Mouse (Mus musculus) adrenal gland, postnatal 4 days (tissue): ENCODE results near the gene Tex13a. TPM values are rescaled to one million over a fixed set of nuclear protein-coding genes. Genes with fewer than 3 reads are reported as not detected.

ENCODE experiments used
- DNase-seq, 2 experiments: peaks; one replicate each; pipeline ENCODE4 v3.0.0; 2021 to 2022; ENCODE audit warnings: low spot score in 2 of 2, mixed read lengths in 2 of 2
- long read RNA-seq, 2 experiments: library from polyadenylated mRNA; stranded (forward); transcript quantifications; one replicate each; pipeline ENCODE4 v2.0.0; 2021
- total RNA-seq, 2 experiments: library from RNA; stranded (reverse); gene quantifications; 2 replicates each; pipeline ENCODE4 v1.2.3; 2021

The Tex13a gene
- total RNA-seq: not detected
- long read RNA-seq, experiment 1: 0 reads
- long read RNA-seq, experiment 2: 0 reads

DNA sequence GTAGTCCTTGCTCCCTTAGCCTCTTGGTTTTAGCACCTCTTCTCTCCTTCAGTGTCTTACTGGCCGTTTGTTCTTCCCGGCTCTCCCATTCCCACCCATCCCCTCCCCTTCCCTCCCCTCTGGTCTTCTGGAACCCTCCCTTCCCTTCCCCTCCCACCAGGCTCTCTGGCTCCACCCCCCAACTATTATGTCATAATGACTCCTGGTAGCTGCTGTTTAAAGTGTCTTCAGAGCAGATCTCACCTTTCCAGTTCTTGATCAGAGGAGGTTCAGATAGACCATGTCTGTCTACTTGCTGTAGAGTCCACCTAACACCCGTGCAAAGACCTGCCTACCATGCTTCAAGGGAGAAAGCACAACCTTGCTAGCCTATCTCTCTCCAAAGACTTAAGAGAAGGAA lies at the start of gene Tex13a:
Tex13a (minus strand) TSS at position 101 of the 400 bp plus-strand sequence.
- DNase-seq: no peak

DNA sequence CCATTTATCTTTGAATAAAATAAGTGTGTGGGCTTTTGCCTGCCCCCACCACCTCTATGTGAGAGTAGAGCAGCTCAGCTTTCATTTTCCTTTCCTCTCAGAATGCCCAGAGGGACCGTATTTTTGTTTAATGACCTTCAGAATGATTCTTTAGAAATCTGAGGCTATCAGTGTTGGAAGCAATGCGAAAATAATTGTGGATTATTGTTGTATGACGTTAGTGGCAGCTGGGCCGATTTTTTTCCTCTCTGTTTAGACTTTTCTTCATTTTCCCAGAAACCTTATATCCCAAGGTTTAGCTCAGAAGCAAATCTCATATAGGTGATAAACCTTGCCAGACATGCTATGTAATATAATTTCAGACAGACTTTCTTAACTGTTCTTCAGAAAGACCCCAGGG lies 25.2 kb upstream of the Tex13a start:
- DNase-seq: no peak

DNA sequence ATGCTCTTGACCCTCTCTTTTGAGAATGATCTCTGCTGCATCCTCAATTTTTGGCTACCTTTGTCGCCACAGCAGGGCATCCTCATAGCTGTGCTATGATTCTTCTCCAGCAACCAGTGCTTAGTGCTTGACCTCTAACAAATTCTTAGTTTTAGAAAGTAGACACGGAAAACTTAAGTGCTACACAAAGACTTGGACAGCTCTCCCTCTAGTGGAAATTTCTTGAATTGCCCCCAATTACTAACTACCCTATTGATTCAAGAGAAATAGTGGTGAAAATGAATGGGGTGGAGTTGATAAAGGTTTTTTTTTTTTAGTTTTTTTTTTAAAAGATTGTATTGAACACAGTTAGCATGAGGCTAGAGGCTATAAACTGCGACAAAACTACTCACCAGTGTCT lies 39.2 kb downstream of the Tex13a start:
- DNase-seq: no peak
